Mouse (Mus musculus) kidney, adult 8-10 months (tissue): ENCODE data around the gene Olfr181.

Experiments
- DNase-seq, 2 experiments: peaks; one replicate each; pipeline ENCODE4 v3.0.0; 2022

The Olfr181 gene

DNA sequence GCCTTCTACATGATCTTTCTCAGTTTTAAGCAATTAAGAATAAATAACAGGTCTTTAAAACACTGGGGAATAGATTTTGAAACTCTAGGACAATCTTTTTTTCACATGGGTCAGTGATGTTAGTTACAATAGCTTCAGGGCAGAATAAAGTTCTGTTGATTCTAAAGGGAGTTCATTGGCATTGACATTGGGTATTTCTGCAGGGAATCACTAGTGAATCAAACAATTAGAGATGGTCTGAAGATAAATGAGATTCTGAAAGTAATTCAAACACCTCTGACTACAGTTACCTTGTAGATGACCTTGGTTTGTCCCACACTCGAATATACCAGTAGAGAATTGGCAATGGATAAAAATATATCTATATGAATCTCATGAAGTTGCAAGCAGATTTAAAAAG is at the start of gene Olfr181:
TSS of gene Olfr181 (minus strand) at position 101 of the 400 bp plus-strand sequence.
- DNase-seq: no peak

DNA sequence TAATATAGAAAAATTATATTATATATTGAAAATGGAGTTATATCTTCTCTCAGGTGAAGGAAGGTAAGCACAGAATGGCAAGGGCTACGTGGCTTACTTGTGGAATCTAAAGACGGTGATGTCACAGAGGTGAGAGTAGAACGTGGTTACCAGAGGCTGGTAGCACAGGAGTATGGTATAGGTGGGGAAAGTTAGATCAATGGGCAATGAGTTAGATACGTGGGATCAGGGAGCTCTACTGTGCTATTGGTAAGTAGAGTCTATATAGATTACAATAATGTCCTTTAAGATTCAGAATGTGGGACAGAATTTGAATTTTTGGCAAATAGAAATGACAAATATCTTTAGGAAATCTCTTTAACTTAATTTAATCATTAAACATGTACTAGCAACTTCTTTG is 737 bp upstream of the Olfr181 start, which contains the start of gene Olfr180:
TSS of gene Olfr180 (minus strand) at position 101 of the 400 bp plus-strand sequence.
- no peak for DNase-seq

DNA sequence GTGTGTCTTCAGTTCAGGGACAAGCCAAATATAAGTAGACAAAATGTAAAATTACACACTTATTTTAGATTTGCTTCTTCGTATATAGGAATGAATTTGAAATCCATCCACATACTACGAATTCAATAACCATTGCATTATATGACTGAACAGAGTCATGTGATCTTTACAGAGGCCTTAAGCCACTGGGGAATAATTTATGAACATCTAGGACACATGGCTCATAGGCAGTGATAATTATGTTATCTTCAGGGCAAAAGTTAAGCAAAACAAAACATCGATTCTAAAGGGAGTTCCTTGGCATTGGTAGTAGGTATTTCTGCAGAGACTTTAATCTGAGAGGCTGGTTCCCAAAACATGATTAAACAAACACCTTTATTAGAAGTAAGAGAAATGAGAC is 36.6 kb downstream of the Olfr181 start, which contains the start of gene Olfr178:
TSS of gene Olfr178 (minus strand) at position 101 of the 400 bp plus-strand sequence.
- no peak for DNase-seq

DNA sequence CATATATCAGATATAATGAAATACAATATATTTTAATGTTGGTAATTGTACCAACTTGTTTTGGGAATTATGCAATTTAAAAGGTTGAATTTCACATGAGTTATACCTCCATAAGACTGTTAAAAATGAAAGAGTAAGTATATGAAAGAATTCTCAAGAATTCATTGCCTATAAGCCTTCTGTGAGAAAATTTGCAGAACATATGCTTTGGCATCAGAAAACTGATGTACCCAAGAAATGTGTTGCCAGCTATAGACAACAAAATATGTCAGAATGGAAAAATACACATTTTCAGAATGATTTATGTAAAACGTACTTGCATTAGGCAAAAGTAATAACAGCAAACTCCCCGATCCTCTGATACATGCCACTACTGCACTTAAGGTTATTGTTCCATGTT is 44.1 kb downstream of the Olfr181 start:
- no peak for DNase-seq
